Mouse (Mus musculus): Measurements from ENCODE around the gene Adamts20.

DNA sequence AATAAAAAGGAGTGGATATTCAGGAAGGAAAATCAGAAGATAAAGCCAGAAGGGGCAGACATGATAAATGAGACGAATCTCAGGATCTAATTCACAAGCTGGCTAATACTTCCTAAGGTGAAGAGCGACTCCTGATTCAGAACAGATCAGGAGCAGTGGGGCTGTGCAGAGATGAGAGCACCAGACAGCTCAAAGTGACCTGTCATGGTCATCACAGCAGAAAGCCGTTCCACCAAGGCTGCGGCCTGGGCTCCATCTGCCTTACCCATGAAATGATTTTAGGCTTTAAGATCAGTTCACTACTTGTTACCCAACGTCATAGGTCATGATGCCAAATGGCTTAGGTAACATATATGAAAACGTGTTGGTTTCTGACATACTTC, 200.7 kb downstream of the Adamts20 start:
- no peak for TF ChIP-seq CTCF (IDR thresholded peaks at IDR 0.05; ENCODE audit: low read depth, low read length)
- TF ChIP-seq POLR2AphosphoS5 (IDR thresholded peaks at IDR 0.05; ENCODE audit: insufficient replicate concordance, low read depth, low read length): no peak
- no peak for TF ChIP-seq GATA1 (IDR thresholded peaks at IDR 0.05; ENCODE audit: borderline replicate concordance, low read length)
- TF ChIP-seq TAL1 (conservative IDR thresholded peaks at IDR 0.05; ENCODE audit: low read depth, low read length): no peak
